Mouse (Mus musculus): Measurements from ENCODE around the gene Stat1.

Stat1 gene

GRCm38 (mm10) chr1:52118860-52119591 is at the start of gene Stat1:
Gene Stat1, plus strand, starts transcription at chr1:52119440.
- peak; percentile 85 to 87 for DNase-seq

GRCm38 (mm10) chr1:52079724-52080367 is 39.4 kb upstream of the Stat1 start:
- DNase-seq: no peak

GRCm38 (mm10) chr1:52080375-52080774 is 38.9 kb upstream of the Stat1 start:
- no peak for DNase-seq

- DNase-seq: no peak
These were observed 33.0 kb upstream of the Stat1 start for GRCm38 (mm10) chr1:52086236-52086635.

GRCm38 (mm10) chr1:52087128-52087527 is 32.1 kb upstream of the Stat1 start:
- DNase-seq: no peak

- no peak for DNase-seq
These were observed 30.6 kb upstream of the Stat1 start for GRCm38 (mm10) chr1:52088634-52089033.

- DNase-seq: peak; percentile 62 to 70
These were observed 20.5 kb upstream of the Stat1 start for GRCm38 (mm10) chr1:52098618-52099232.

- DNase-seq: peak; percentile 51
These were observed 18.7 kb upstream of the Stat1 start for GRCm38 (mm10) chr1:52100496-52100895.

GRCm38 (mm10) chr1:52102795-52103194 is 16.4 kb upstream of the Stat1 start:
- DNase-seq: no peak

GRCm38 (mm10) chr1:52107206-52107605 is 12.0 kb upstream of the Stat1 start:
- no peak for DNase-seq

GRCm38 (mm10) chr1:52111217-52111616 is 8.0 kb upstream of the Stat1 start:
- no peak for DNase-seq

GRCm38 (mm10) chr1:52112301-52112700 is 6.9 kb upstream of the Stat1 start:
- no peak for DNase-seq

- DNase-seq: no peak
These were observed 6.1 kb upstream of the Stat1 start for GRCm38 (mm10) chr1:52113067-52113665.

GRCm38 (mm10) chr1:52113666-52114069 is 5.6 kb upstream of the Stat1 start:
- DNase-seq: peak; percentile 99 to 100

- no peak for DNase-seq
These were observed 2.8 kb upstream of the Stat1 start for GRCm38 (mm10) chr1:52116441-52116840.

GRCm38 (mm10) chr1:52117777-52118176 is 1.5 kb upstream of the Stat1 start:
- DNase-seq: no peak

- DNase-seq: no peak
These were observed 451 bp downstream of the Stat1 start for GRCm38 (mm10) chr1:52119691-52120090.

GRCm38 (mm10) chr1:52120191-52120590 is 951 bp downstream of the Stat1 start:
- peak; percentile 8 to 18 for DNase-seq

GRCm38 (mm10) chr1:52121052-52121451 is 1.8 kb downstream of the Stat1 start:
- DNase-seq: no peak

- DNase-seq: no peak
These were observed 5.6 kb downstream of the Stat1 start for GRCm38 (mm10) chr1:52124818-52125217.

GRCm38 (mm10) chr1:52127350-52127749 is 8.1 kb downstream of the Stat1 start:
- DNase-seq: no peak

GRCm38 (mm10) chr1:52129794-52130193 is 10.6 kb downstream of the Stat1 start:
- no peak for DNase-seq

- DNase-seq: no peak
These were observed 12.6 kb downstream of the Stat1 start for GRCm38 (mm10) chr1:52131787-52132377.
